Mouse (Mus musculus) liver (tissue): ENCODE measurements around the gene Gab3.

ENCODE experiments used
- DNase-seq: peaks from one replicate; pipeline ENCODE4 v3.0.0-alpha.2; 2020; ENCODE audit warnings: mixed read lengths

The Gab3 gene

GRCm38 (mm10) chrX:75084774-75085508, at the start of gene Gab3:
Gene Gab3, minus strand, starts transcription at chrX:75085458.
- peak; percentile 78 for DNase-seq

- DNase-seq: peak; percentile 94
These were observed 45.4 kb upstream of the Gab3 start, which contains the start of gene Mpp1 for GRCm38 (mm10) chrX:75130467-75131160. Gene Mpp1, minus strand, starts transcription at chrX:75131016.

- no peak for DNase-seq
These were observed 44.2 kb upstream of the Gab3 start for GRCm38 (mm10) chrX:75129474-75129873.

DNA sequence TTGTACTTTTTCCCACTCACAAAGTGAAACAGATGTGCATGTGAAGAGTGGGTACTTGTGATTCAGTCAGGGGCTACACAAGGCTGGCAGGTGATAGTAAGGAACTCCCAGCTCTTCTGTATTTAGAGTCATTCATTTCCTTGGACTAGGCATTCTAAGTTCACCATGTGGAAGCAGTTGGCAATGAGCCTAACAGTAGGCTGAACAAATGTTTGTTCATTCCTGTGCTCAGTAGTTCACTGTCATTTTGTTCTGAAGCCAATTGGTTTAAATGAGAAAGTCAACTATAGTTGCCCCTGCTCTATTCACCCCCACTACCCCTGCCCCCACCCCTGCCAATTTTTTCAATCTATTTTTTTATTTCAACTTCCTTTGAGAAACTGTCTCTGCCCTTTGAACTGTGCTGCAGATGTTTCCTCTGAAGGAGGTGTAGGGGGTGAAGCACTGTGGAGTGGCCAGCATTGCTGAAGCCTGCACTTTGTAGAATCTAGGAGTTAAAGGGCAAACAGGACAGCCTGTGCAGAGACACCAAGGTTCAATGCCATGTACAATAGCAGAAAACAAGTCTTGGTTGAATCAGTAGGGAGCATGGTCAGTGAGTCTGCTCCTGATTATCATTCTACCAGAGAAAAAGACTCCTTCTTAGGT, 43.2 kb upstream of the Gab3 start:
- DNase-seq: no peak

- DNase-seq: no peak
These were observed 41.6 kb upstream of the Gab3 start for GRCm38 (mm10) chrX:75126893-75127292.

DNA sequence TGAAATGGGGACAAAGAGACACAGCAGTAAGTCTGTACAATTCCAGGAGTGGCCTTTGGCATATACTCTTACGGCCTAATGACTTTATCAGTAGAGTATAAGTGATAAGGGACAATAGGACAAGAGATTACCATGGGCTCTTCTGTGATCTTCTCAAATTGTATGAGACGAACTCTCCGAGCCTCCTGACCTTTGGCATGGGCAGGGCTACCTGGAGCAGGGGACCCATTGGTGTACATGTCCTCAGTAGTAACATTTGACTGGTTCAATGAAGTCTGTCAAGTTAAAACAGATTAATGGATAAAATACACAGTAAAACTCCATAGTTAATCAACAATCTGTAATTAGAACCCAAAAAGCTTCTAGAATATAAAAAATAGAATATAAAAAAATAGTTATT, 40.3 kb upstream of the Gab3 start:
- no peak for DNase-seq

DNA sequence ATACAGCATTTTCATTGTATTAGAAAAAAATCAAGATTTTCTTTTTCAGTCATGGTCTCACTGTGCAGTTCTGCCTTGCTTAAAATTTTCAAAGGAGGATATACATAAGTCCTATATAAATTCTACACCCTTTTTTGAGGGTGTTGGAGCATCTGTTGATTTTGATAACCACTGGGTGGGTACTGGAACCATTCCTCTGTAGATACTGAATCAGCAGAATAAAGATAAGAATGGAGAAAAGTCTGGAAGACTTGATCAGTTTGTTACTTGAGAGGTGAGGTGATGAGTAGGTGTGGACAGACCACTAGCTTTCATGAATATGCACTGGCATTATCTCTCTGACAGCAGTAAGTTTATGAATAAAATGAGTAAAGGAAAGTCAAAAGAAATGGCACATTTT, 30.3 kb upstream of the Gab3 start:
- no peak for DNase-seq

DNA sequence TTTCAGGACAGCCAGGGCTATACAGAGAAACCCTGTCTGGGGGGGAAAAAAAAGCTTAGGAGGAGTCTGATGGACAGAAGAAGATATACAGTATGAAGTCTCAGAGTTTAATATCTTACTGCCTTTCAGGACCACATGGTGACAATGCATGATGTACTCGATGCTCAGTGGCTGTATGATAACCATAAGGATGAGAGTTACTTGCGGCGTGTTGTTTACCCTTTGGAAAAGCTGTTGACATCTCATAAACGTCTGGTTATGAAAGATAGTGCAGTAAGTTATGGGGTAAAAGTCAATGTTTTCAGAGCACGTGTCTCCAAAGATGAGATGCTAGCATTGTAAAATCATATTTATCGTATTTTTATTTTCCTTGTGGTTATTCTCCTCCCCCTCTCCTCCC, 17.0 kb upstream of the Gab3 start:
- no peak for DNase-seq

DNA sequence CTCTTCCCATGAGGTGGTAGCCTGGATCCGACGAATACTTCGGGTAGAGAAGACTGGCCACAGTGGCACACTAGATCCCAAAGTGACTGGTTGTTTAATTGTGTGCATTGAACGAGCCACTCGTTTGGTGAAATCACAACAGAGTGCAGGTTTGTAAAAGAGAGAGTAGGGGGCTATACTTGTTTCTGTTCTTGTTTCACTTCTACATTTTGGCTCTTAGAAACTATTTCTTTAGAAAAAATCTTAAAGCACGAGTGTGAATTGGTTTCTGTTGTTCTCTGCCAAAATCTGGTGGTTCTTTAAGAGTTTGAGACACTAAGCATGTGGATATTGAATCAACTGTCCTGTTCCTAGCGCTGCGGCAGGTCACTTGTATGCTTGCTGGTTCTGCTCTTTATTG, 13.5 kb upstream of the Gab3 start:
- DNase-seq: no peak

- peak; percentile 7 for DNase-seq
These were observed 11.0 kb upstream of the Gab3 start for GRCm38 (mm10) chrX:75096163-75096770.

DNA sequence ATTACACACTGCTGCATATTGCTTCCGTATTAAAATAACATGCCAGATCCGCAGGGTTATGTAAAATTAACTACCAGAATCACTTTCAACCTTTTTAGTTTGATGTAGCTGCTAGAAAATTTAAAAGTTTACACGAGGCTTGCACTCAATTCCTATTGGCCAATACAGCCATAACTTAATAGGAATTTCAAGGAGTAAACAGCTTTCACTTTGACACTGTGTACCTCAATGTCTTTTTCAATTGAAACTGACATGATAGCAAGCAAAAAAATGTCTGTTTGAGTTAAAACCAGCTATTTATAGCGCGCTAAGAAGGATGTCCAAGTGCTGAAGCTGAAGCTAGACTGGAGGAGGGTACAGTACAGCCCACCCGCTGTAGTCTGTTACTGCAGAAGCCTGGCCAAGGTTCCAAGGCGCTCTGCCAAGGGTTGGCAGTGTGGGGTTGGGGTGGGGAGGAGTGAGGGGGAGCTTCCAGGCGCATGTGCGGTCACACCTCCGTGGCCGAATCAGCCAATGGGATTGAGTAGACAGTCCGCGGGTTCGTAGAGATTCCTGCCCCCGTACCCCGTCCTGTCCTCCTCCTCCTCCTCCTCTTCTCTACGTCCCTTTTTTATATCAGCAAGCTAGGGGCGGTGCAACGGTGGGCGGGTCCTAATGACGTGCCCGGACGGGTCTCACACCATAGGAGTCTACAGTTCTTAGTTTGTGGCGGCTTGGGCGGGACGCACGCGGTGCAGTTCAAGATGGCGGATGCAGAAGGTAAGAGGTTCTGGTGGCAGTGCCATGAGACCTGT, 10.3 kb upstream of the Gab3 start, which contains the start of gene Dkc1:
Dkc1 (plus strand) TSS at position 486 of the 794 bp plus-strand sequence.
- peak; percentile 96 for DNase-seq

DNA sequence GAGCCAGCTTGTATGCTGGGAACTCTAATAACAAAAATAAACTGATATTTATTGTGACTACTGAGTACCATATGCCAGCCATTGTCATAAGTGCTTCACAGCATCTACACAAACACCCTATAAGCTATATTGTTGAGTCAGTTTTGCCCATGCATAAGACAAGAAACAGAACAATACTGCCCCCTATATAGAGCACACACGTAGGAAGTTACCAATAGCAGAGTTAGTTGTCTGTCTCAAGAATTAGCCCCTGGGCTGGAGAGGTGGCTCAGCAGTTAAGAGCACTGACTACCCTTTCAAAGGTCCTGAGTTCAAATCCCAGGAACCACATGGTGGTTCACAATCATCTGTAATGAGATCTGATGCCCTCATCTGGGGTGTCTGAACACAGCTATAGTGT, 396 bp upstream of the Gab3 start:
- no peak for DNase-seq

DNA sequence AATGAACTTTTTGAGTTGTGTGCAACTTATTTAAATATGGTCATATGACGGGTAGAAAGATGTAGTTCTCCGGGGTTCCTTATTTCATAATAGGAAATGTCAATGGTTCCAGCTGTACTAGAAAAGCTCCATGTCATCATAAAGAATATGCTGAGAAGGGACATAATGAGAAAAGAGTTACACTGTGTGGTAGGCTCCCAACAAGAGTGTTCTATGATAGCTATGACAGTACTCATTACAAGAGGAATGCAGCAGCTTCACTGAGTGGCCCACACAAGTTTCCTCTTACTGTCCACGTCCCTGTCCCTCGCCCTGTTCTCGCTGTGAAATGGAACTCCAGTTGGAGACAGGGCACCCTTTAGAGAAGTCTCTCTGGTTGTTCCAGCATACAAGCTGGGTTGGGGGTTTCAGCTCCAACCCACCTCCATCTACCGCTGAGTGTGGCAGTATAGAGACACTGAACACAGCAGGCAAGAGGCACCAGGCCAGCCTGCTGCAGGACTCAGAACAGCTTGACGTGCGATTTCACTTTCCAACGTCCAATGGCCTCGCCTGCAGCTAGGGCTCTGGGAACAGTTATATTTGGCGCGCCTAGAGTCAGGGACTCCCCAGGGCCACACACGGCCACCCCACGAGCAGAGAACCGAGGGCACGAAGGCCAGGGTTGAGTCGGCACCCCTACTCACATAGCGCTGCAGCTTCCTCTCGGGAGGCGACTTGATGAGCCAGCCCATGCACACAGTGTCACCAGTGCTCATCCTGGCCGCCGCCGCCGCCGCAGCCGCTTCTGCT, 1.1 kb downstream of the Gab3 start:
- peak; percentile 29 for DNase-seq

DNA sequence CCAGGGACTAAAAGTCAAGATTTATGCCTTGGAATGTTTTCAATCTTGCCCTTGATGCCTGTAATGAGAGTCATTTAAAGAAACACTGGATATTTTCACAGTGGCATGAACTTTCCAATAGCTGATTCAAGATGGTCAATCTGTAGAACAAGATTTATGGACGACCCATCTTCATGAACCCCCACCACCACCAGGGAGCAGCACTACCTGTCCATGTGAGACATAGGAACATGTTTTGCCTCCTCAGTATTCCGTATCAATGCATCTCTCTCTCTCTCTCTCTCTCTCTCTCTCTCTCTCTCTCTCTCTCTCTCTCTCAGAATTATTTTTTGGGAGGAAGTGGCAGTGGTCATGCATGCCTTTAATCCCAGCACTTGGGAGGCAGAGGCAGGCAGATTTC, 2.9 kb downstream of the Gab3 start:
- peak; percentile 53 for DNase-seq

DNA sequence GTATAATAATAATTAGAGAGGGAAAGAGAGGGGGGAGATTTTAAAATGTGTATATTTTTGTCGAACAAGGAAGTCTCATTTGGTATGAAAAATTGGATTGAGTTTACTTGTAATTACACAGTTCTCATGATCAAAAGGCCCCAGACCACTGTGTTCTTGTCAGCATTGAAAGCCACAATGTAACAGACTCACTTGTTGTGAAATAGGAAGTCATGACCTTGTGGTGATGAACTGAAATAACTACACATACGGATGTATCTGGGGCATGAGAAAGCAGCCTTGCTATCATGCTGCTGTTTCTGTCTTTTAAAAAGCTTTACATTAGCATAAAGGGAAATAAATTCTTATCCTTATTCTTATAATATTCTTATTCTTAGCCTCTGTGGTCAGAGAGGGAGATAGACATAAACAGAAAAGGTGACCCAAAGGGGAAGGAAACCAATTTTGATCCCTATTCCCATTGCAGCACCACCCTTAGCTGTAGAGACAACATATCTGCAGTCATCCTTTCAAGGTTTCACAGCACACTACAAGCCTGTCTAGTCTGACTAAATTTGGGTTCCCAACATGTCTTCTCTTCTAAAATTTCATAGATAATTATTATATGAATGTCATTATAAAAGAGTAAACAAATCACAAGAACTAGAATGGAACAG, 29.0 kb downstream of the Gab3 start:
- no peak for DNase-seq

- DNase-seq: no peak
These were observed 38.2 kb downstream of the Gab3 start for GRCm38 (mm10) chrX:75046921-75047635.

- no peak for DNase-seq
These were observed 39.3 kb downstream of the Gab3 start for GRCm38 (mm10) chrX:75045931-75046330.

DNA sequence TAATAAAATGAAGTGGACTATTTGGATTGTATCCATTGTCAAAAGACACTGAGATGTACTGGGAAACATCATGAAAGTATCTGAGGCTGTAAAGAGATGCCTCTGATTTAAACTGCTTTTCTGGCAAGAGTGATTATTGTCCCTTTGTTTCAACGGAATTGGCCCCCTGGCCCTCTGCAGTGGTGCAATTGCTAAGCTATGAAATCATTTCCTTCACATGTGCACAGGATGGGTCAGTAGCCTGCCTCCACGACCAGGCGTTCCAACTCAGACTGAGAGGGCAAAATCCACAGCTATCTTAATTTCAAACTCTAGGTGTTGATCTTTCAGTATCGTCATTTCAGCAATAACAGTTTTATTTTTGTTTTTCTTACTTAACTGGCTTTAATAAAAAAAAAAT, 40.7 kb downstream of the Gab3 start:
- no peak for DNase-seq

DNA sequence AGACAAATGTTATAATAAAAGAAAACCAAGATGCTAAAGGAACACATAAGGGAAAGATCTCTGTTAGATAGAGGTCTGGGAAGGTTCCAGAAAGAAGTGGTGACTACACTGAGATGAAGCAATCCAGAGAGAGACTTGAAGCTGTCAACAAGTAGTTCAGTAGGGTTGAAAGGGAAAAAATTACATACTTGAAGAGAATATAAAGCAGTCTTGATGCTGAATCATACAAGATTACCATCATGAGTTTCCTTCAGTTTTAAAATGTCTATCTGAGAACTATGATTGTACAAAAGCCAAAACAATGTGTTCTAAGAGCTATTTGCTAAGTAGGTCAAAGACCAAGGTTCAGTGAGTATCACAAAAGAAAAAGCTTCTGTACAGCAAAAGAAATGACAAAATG, 48.6 kb downstream of the Gab3 start:
- no peak for DNase-seq

GRCm38 (mm10) chrX:75035162-75035561, 50.1 kb downstream of the Gab3 start:
- no peak for DNase-seq
